Mouse (Mus musculus) embryo, embryonic 10.5 days (tissue): ENCODE data around the gene Tk1.

Experiments used
- DNase-seq: peaks from one replicate; pipeline ENCODE4 v3.0.0-alpha.2; 2015; ENCODE audit warnings: low spot score

Gene Tk1

GRCm38 (mm10) chr11:117825333-117826101 is at the start of gene Tk1, which contains the start of gene Afmid:
Tk1 (minus strand) TSS chr11:117826092.
Afmid (plus strand) TSS chr11:117825924.
- DNase-seq: peak; percentile 95

- DNase-seq: no peak
Observed at GRCm38 (mm10) chr11:117875681-117876080, 49.8 kb upstream of the Tk1 start.

- DNase-seq: no peak
Observed at GRCm38 (mm10) chr11:117874419-117874818, 48.5 kb upstream of the Tk1 start.

- DNase-seq: peak; percentile 95
Observed at GRCm38 (mm10) chr11:117872861-117873608, 47.1 kb upstream of the Tk1 start, which contains the start of gene Tha1. Tha1 (minus strand) TSS chr11:117873481.

GRCm38 (mm10) chr11:117871911-117872584 is 46.2 kb upstream of the Tk1 start:
- DNase-seq: no peak

- no peak for DNase-seq
Observed at GRCm38 (mm10) chr11:117871376-117871775, 45.5 kb upstream of the Tk1 start.

GRCm38 (mm10) chr11:117870688-117871365 is 44.9 kb upstream of the Tk1 start:
- peak; percentile 92 for DNase-seq

- peak; percentile 73 for DNase-seq
Observed at GRCm38 (mm10) chr11:117865988-117866387, 40.1 kb upstream of the Tk1 start.

GRCm38 (mm10) chr11:117864805-117865204 is 38.9 kb upstream of the Tk1 start:
- no peak for DNase-seq

GRCm38 (mm10) chr11:117863174-117863856 is 37.4 kb upstream of the Tk1 start:
- DNase-seq: no peak

- DNase-seq: no peak
Observed at GRCm38 (mm10) chr11:117860601-117861000, 34.7 kb upstream of the Tk1 start, which contains the start of gene Tmem235. Tmem235 (plus strand) TSS chr11:117860752.

- no peak for DNase-seq
Observed at GRCm38 (mm10) chr11:117858392-117858791, 32.5 kb upstream of the Tk1 start.

GRCm38 (mm10) chr11:117857462-117857861 is 31.6 kb upstream of the Tk1 start:
- DNase-seq: no peak

- no peak for DNase-seq
Observed at GRCm38 (mm10) chr11:117855975-117856374, 30.1 kb upstream of the Tk1 start.

GRCm38 (mm10) chr11:117855360-117855759 is 29.5 kb upstream of the Tk1 start:
- no peak for DNase-seq

- no peak for DNase-seq
Observed at GRCm38 (mm10) chr11:117854241-117854640, 28.3 kb upstream of the Tk1 start.

- DNase-seq: no peak
Observed at GRCm38 (mm10) chr11:117852875-117853274, 27.0 kb upstream of the Tk1 start.

- DNase-seq: peak; percentile 98
Observed at GRCm38 (mm10) chr11:117848985-117849671, 23.2 kb upstream of the Tk1 start, which contains the start of gene Birc5. Birc5 (plus strand) TSS chr11:117849251.

GRCm38 (mm10) chr11:117848271-117848984 is 22.5 kb upstream of the Tk1 start:
- no peak for DNase-seq
